Mouse (Mus musculus): ENCODE data around the gene Hal.

The Hal gene

DNA sequence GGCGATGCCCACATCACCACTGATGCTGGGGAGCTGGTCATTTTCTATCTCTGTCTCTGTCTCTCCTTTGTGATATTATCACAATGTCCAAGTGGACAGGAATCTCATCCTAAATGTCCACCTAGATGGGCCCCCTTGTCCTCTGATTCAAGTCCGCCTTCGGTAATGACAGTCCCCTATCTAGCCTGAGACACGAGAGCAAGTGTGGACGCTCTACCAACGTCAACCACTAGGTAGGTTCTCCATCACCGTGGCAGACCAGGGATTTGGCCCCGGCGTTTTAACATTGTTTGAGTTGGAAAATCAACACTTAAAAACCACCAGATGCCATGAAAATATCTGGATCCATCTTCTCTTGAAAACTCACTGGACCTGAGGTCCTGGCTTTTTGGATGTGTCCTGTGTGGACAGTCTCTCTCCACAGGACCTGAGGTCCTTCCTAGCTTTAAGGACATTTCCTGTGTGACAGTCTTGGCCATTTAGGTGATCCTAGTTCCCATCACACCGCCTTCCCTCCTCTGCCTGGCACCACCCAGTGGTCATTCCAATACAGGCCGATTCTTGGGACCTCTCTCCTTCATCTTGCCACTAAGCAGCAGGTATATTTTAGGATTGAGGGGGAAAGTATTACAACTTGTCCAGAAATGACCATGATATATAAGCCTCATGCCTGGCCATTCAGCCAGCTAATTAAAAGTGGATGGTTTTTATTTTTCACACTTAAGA lies 79.4 kb downstream of the Hal start:
- no peak for DNase-seq

- no peak for DNase-seq
Measured at GRCm38 (mm10) chr10:93568671-93569070, 80.1 kb downstream of the Hal start.
